Mouse (Mus musculus) kidney, adult 2 months (tissue): Measurements from ENCODE around the gene Cys1.

Source experiments
- CTCF ChIP-seq: fragments of 200-500 bp; conservative IDR thresholded peaks from 2 replicates; pipeline ENCODE4 v1.5.1; 2011; ENCODE audit warnings: low read depth, mild to moderate bottlenecking, control low read depth, low read length, moderate library complexity, mixed read lengths; ENCODE audit not compliant: insufficient read depth, insufficient read length
- POLR2A ChIP-seq: fragments of 200-500 bp; IDR thresholded peaks from one replicate; pipeline ENCODE4 v1.6.1; 2011; ENCODE audit warnings: low read depth, low read length, control low read depth

DNA sequence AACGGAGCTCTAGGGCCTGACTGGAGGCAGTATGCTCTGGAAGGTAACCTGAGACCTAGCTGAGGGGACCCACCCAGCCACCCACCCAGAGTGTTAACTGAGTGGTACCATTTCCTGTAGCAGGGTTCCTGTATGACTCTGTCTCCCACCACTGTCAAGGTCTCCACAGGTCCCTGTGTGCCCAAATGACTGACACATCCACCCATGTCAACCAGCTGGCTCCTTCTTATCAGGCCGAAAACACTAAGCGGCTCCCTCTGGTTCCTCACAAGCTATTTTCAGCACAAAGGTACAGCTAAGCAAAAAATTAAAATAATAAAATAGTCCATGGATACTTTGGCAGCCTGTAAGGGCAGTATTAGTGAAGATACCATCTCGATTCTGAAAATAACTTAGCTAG lies 47.4 kb downstream of the Cys1 start:
- TF ChIP-seq CTCF, result no peak
- TF ChIP-seq POLR2A, result no peak
